Mouse (Mus musculus) stomach, embryonic 14.5 days (tissue): ENCODE results near the gene Btbd6. TPM values are rescaled to one million over a fixed set of nuclear protein-coding genes. Genes with fewer than 3 reads are reported as not detected.

Experiments used
- ATAC-seq: fragments of 200-750 bp; cut with Nextera tagmentation; 2 replicates; pipeline ENCODE4 v1.8.0; 2017; ENCODE audit warnings: low read depth, moderate TSS enrichment; ENCODE audit not compliant: insufficient number of reproducible peaks, insufficient read depth, low FRiP score
- H3K27ac ChIP-seq: fragments of 300-500 bp; sonication (generic); 2 replicates; pipeline ENCODE4 v1.5.1; 2014; ENCODE audit warnings: mild to moderate bottlenecking, low read length, moderate library complexity, mixed read lengths
- H3K27me3 ChIP-seq: fragments of 300-500 bp; sonication (generic); 2 replicates; pipeline ENCODE4 v1.6.1; 2014; ENCODE audit warnings: low read length, control low read depth, mixed read lengths; ENCODE audit not compliant: control insufficient read depth, insufficient read depth
- H3K36me3 ChIP-seq: fragments of 300-500 bp; sonication (generic); 2 replicates; pipeline ENCODE4 v1.6.1; 2014; ENCODE audit warnings: mild to moderate bottlenecking, control low read depth, low read length, moderate library complexity, mixed read lengths; ENCODE audit not compliant: control insufficient read depth, insufficient read depth
- H3K4me1 ChIP-seq: fragments of 300-500 bp; sonication (generic); 2 replicates; pipeline ENCODE4 v1.6.1; 2014; ENCODE audit warnings: low read length, control low read depth, mixed read lengths; ENCODE audit not compliant: control insufficient read depth, insufficient read depth
- H3K4me2 ChIP-seq: fragments of 300-500 bp; sonication (generic); replicated peaks from 2 replicates; pipeline ENCODE4 v1.6.1; 2014; ENCODE audit warnings: low read depth, low read length, control low read depth
- H3K4me3 ChIP-seq: fragments of 300-500 bp; sonication (generic); 2 replicates; pipeline ENCODE4 v1.5.1; 2014; ENCODE audit warnings: low read depth, low read length, control low read depth
- H3K9ac ChIP-seq: fragments of 300-500 bp; sonication (generic); replicated peaks from 2 replicates; pipeline ENCODE4 v1.6.1; 2014; ENCODE audit warnings: low read depth, mild to moderate bottlenecking, control low read depth, low read length, moderate library complexity, mixed read lengths
- H3K9me3 ChIP-seq: fragments of 300-500 bp; sonication (generic); 2 replicates; pipeline ENCODE4 v1.6.1; 2016; ENCODE audit warnings: low read depth, low read length, control low read depth; ENCODE audit not compliant: control insufficient read depth
- WGBS: fragments of 180-500 bp; shearing (Covaris S2); extraction: QIAGEN DNeasy Blood & Tissue Kit; methylation state at CpG from one replicate; pipeline ENCODE4 v1.1.7; 2014; 5-methylcytosine and 5-hydroxymethylcytosine counted together
- polyA plus RNA-seq: library from polyadenylated mRNA; unstranded; fragments of >200 nt; fragmentation: Nextera tagmentation; extraction: Ambion mirVana; gene quantifications from 2 replicates; pipeline ENCODE4 v1.2.1, GENCODE M21; 2014

Btbd6 gene
- polyA plus RNA-seq, 1 experiment from 2014 or later: 27.0 TPM

GRCm38 (mm10) chr12:113004011-113004410 lies 27.7 kb downstream of the Btbd6 start:
- Histone ChIP-seq H3K27me3 (no peaks in the 10 kb centered on the region), H3K4me3 (no peak overlapping the region), H3K27ac (no peak overlapping the region), H3K9me3 (no peaks in the 10 kb centered on the region), H3K36me3 (no peaks in the 10 kb centered on the region), H3K4me1 (peaks cover 3% of the 10 kb centered on the region), H3K9ac (no peak overlapping the region), H3K4me2 (no peak overlapping the region)
- ATAC-seq: no peak
- 73% methylated on average over 8 of the region's 8 CpGs for WGBS

- Histone ChIP-seq H3K4me3 (no peak overlapping the region), H3K36me3 (no peaks in the 10 kb centered on the region), H3K4me1 (no peaks in the 10 kb centered on the region; the same call in 1 of the 2 replicates), H3K9ac (no peak overlapping the region), H3K4me2 (no peak overlapping the region), H3K9me3 (no peaks in the 10 kb centered on the region), H3K27ac (no peak overlapping the region), H3K27me3 (no peaks in the 10 kb centered on the region)
- ATAC-seq: no peak
- WGBS: 37% methylated on average over 4 of the region's 4 CpGs
Measured at GRCm38 (mm10) chr12:113004993-113005392, 28.7 kb downstream of the Btbd6 start.

GRCm38 (mm10) chr12:113011702-113012360 lies 35.5 kb downstream of the Btbd6 start:
- Histone ChIP-seq H3K27me3 (no peaks in the 10 kb centered on the region), H3K27ac (no peak overlapping the region), H3K4me3 (no peak overlapping the region), H3K36me3 (no peaks in the 10 kb centered on the region), H3K9ac (no peak overlapping the region), H3K4me1 (peaks cover 25% of the 10 kb centered on the region), H3K9me3 (no peaks in the 10 kb centered on the region), H3K4me2 (no peak overlapping the region)
- no peak for ATAC-seq
- WGBS: 83% methylated on average over 6 of the region's 6 CpGs

- Histone ChIP-seq H3K27me3 (no peaks in the 10 kb centered on the region), H3K27ac (no peak overlapping the region; the same call in 1 of the 2 replicates), H3K4me3 (no peak overlapping the region), H3K36me3 (no peaks in the 10 kb centered on the region), H3K9ac (no peak overlapping the region), H3K9me3 (no peaks in the 10 kb centered on the region), H3K4me2 (no peak overlapping the region), H3K4me1 (peaks cover 27% of the 10 kb centered on the region)
- 85% methylated on average over 5 of the region's 5 CpGs for WGBS
- no peak for ATAC-seq
Measured at GRCm38 (mm10) chr12:113012443-113012842, 36.2 kb downstream of the Btbd6 start.

GRCm38 (mm10) chr12:113013021-113013491 lies 36.8 kb downstream of the Btbd6 start:
- H3K36me3 ChIP-seq: no peaks in the 10 kb centered on the region
- no peaks in the 10 kb centered on the region for H3K9me3 ChIP-seq
- H3K9ac ChIP-seq: peak overlapping the region; percentile 69
- H3K4me1 ChIP-seq: peaks cover 27% of the 10 kb centered on the region
- H3K27me3 ChIP-seq: no peaks in the 10 kb centered on the region
- ATAC-seq: no peak
- peak overlapping the region; percentile 92 for H3K27ac ChIP-seq
- WGBS: 50% methylated on average over 3 of the region's 3 CpGs
- H3K4me3 ChIP-seq: no peak overlapping the region
- peak overlapping the region; percentile 90 for H3K4me2 ChIP-seq

- H3K4me3 ChIP-seq: peak within 1 kb of the TSS; percentile 93
- H3K9me3 ChIP-seq: no peaks in the 10 kb centered on the region
- WGBS: 2% methylated on average over 60 of the region's 85 CpGs
- H3K27ac ChIP-seq: peak within 1 kb of the TSS; percentile 92
- H3K4me1 ChIP-seq: peaks cover 27% of the 10 kb centered on the region
- peak within 1 kb of the TSS; percentile 90 for H3K4me2 ChIP-seq
- H3K27me3 ChIP-seq: no peaks in the 10 kb centered on the region
- H3K9ac ChIP-seq: peak within 1 kb of the TSS; percentile 76
- peak; percentile 94 for ATAC-seq
- no peaks in the 10 kb centered on the region for H3K36me3 ChIP-seq
Measured at GRCm38 (mm10) chr12:113013604-113014558, 37.6 kb downstream of the Btbd6 start, which contains the start of gene Pacs2. TSS of gene Pacs2 (plus strand) at chr12:113014508.

GRCm38 (mm10) chr12:113014561-113015556 lies 38.6 kb downstream of the Btbd6 start:
- H3K4me3 ChIP-seq: peak overlapping the region; percentile 93
- peak; percentile 24 for ATAC-seq
- H3K27ac ChIP-seq: peak overlapping the region; percentile 58; the same call in 1 of the 2 replicates
- no peaks in the 10 kb centered on the region for H3K36me3 ChIP-seq
- no peaks in the 10 kb centered on the region for H3K27me3 ChIP-seq
- H3K9me3 ChIP-seq: no peaks in the 10 kb centered on the region
- peaks cover 27% of the 10 kb centered on the region for H3K4me1 ChIP-seq
- 1% methylated on average over 55 of the region's 64 CpGs for WGBS
- H3K4me2 ChIP-seq: peak overlapping the region; percentile 90
- H3K9ac ChIP-seq: peak overlapping the region; percentile 76
